Mouse (Mus musculus) adipocyte (in vitro differentiated cells): Measurements from ENCODE around the gene Ndrg2.
A peak's percentile ranks its signal among the peaks of the same experiment; 100 is the strongest.

Experiments
- DNase-seq: peaks from one replicate; pipeline ENCODE4 v3.0.0-alpha.2; 2016; ENCODE audit warnings: low spot score

The Ndrg2 gene

DNA sequence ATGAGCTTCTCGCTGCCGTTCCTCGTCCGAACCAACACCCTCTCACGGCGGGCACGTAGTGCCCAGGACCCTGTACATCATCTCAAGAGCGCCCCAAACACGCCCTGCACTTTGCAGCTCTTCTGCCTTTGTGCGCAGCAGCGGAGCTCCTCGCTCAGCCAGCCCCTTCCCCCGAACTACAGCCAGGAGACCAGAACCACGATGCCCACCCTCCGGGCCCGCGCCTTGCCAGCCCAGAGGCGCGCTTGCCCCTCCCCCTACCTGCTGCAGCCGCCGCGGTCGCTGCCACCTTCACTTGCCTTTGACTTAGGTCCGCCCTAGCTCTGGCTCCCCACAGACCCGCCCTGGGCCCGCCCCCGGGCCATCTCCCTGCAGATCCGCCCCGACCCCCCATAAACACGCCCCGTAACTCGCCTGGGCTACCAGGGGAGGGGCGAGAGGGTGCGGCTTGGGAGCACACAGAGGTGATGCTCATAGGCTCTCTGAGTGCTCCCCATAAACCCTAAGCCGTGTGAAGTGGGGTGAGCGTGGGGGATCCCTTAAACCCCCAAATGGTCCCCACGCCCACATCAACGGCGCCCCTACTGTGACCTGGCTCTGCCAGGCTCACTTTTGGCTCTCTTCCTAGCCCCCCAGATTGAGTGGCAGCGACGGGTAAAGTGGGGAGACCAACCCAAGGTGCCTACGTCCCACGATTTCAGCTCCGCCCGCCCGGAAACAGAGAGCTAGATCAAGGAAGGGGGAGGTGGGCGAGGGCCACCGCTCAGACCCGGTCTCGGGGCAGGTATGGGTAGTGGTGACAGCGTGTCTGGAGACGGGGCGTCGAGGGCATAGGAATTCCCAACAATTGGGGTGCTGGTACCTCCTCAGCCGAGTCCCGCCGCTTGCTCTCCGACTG is 647 bp downstream of the Ndrg2 start:
- no peak for DNase-seq

DNA sequence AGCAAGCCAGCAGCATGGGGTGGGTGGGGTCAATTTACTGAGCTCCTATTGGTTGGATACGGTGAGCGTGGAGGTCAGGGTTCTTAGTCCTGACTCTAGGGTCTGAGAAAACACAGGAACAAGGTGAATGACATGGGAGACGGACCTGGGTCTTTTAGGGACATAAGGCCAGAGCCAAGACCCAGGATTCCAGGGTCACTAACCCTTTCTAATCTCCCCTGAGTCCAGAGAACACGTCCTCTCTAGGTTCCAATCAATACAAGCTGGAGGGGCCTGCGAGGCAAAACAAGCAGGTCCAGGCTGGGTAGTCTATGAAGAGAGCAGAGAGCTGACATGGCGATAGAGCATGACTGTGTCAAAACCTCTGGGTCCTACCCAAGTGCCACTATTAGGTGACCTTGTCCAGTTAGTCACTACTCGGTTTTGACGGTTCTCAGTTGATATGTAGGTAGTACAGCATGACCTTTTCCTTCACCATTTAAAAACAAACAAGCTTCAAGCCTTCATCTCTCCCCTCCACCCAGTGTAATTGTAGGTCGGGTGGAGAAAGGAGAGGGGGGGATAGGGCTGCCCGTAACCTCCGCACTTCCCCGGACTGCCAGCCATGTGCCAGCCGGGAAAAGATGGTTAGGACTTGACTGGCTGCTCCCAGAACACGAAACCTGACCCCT is 1.4 kb downstream of the Ndrg2 start:
- no peak for DNase-seq

- no peak for DNase-seq
Measured at GRCm38 (mm10) chr14:51911301-51911700, 2.7 kb downstream of the Ndrg2 start.

DNA sequence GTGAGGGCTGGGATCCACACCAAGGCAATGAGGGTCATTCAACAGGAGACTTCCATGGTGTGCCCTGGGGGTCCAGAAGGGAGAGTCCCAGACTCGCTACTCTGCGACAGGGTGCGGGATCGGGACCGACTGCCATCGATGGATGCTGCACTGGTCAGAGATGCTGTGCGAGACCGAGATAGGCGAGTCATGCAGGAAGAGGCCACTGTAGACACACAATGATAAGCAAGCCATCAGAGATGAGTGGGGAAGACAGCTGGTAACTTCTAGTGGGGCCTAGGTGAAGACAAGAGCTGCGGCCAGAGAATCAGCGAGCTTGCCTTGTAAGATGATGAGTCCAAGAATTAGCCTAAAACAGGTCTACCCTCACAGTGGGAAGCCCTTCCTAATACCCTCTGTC is 7.9 kb downstream of the Ndrg2 start:
- DNase-seq = no peak

DNA sequence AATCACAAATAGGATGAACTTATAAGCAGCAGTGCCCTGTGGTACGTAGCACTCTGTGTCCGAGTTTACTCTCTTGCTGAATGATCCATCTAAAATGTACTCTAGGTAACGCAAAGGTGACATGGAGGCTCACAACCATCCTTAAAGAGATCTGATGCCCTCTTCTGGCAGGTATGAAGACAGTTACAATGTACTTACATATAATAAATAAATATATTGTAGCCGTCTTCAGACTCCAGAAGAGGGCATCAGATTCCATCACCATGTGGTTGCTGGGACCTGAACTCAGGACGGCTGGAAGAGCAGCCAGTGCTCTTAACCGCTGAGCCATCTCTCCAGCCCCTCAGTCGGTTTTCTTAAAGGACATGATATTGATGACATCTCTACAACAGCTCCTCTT is 9.3 kb downstream of the Ndrg2 start:
- no peak for DNase-seq

DNA sequence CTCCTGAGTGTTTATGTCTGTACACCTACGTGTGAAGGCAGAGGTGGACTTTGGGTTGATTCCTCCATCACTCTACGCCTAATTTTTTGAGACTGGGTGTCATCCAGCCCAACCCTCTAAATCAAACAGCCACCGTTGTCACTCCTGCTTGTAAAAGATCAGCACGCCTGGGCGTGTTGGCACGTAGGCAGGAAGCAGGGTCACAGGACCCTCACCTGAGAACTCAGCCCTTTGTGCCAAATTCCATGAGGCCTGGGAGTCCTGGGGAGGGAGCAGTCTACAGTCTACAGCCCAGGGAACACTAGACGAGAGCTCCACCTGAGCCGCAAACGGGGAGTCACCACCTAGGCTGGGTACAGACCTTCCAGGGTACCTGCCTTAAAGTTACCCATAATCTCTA is 10.2 kb downstream of the Ndrg2 start:
- DNase-seq = no peak

DNA sequence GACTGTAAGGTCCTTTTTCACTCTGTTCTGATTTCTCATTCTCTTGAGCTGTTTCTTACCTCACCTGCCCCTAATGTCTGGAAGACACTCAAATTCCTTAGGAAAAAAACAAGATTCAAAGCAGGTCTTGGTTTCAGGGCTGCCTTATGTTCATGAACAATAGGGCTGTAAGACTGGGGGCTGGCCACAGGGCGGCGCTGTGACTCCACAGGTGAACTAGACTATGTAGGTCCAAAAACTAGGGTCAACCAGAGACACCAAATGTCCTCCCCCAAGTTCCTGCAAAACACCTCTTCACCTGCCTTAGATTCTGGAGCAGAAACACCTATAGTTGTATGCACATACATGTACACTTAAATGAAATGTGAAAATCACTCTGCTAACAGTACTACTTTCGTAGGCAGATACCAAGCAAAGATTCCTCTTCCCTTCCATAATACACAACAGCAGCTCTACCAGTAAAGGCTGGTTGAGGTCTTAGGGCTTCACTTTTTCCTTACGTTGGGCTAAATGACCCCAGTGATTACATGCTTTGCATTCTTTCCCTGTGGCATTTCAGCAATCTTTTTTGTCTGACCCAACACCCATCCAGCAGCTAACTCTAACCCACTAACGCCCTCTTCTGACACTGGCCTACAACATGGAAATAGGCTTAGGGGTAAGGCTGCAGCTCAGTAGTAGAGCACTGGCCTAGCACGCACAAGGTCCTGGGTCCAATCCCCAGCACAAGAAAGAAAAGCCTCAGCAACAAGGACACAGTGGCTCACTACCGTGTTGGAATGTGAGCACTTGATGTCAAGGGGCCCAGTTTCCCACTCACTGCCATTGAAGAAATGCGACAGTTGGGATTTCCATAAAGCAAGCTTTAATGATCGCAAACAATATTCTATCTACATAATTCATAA is 10.9 kb downstream of the Ndrg2 start:
- DNase-seq = peak; percentile 75

GRCm38 (mm10) chr14:51899351-51899750 is 14.6 kb downstream of the Ndrg2 start:
- DNase-seq = no peak

GRCm38 (mm10) chr14:51896539-51897170 is 17.3 kb downstream of the Ndrg2 start:
- DNase-seq = no peak

DNA sequence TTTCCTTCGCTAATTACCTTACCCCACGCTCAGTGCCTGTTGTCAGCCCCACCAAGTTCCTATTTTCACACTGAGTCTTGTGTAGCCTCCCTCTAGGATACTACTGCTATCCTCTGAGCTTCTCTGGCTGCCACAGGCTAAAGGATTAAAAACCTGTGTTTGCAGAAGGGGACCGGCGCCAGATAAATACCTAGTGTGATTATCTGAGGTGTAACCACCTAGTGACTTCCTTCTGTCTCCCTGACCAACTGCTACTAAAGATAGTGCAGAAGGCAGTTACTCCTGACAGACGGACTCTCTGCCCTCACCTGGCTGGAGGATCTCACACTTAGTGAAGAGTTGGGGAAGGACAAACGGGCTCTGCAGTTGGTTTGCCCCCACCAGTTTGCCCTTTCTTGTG is 17.9 kb downstream of the Ndrg2 start:
- DNase-seq = no peak

- no peak for DNase-seq
Measured at GRCm38 (mm10) chr14:51895071-51895470, 18.9 kb downstream of the Ndrg2 start.

GRCm38 (mm10) chr14:51893809-51894208 is 20.1 kb downstream of the Ndrg2 start:
- no peak for DNase-seq

DNA sequence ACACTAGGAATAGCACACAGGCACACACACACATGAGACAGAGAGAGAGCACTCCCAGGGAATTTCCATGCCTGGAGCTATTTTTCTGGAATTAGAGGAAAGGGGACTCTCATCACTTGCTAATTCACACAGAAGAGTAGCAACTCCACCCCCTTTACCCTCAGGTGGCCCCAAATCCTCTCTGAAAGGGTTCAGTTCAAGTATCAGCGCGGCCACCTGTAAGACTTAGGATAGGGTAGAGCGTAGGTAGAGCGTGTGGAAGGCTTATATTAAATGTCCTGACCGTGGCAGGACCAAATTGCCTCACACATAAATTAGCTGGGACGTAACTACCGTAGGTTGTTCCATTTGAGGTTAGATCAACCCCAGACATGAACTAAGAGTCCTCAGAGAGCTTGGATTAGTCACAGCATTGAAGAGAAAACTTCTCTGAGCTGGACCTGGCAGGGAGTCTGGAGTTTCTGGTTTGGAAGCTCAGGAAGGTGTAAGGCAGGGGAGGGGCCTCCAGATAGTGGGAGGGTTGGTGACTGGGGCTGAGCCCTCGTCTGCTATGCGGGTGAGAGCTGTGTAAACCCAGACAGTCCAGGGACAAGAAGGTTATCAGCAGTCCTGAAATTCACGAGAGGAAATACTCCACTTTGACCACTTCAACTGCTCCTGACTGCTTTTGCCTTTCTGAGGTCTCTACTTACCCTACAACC is 20.7 kb downstream of the Ndrg2 start:
- no peak for DNase-seq

GRCm38 (mm10) chr14:51892191-51892939 is 21.6 kb downstream of the Ndrg2 start, which contains the start of gene Slc39a2:
Gene Slc39a2, plus strand, starts transcription at chr14:51892889.
- DNase-seq = no peak

- no peak for DNase-seq
Measured at GRCm38 (mm10) chr14:51889833-51890232, 24.1 kb downstream of the Ndrg2 start.

DNA sequence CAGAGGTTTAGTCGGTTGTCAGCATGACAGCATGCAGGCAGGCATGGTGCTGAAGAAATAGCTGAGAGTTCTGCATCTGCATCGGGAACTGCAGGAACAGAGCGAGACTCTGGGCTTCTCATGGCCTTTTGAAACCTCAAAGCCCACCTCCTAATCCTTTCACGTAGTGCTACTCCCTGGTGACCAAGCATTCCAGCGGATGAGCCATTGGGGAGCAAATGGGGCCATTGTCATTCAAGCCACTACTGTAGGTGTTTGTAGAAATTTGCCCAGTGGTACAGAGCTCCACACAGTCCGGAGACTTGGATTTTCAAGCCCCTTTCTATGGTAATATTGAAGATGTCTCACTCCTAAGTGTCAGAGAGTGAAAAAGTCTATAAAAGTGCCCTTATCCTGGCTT is 27.9 kb downstream of the Ndrg2 start:
- no peak for DNase-seq

DNA sequence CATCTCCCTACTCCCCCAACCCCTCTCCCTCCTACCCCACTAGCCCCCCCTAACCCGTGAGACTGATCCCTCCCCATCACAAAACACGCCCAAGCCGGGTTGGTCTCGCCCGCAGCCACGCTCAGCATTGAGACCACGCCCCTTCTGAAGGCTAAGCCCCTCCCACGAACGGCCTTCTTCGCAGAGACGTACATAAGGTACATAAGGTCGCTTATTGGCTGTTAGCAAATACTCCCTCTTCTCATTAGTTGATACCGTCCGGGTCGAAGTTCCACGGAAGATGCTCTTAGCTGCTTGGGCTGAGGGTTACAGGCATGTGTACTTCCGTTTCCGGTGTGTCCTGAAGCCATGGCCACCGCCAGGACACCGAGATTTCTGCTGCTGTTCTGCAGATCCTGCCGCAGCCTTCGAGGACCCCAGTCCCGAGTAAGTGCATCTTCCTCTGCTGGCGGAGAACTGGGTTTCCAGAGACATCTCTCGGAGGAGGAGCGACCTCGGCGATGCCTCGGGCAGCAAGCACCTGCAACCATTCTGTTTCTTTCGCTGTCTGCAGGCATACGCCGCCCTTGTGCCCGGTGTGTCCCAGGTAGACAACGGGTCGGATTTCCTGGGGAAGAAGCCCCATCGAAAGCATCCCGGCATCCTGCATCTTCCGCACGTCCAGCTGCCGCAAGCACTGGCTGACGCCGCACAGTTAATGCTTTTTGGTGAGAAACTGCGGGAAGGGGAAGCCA is 29.2 kb downstream of the Ndrg2 start, which contains the start of gene Mettl17:
Gene Mettl17 (plus strand): TSS at position 245 of the 734 bp plus-strand sequence.
- peak; percentile 98 for DNase-seq

GRCm38 (mm10) chr14:51884031-51884544 is 29.9 kb downstream of the Ndrg2 start:
- DNase-seq = peak; percentile 53

DNA sequence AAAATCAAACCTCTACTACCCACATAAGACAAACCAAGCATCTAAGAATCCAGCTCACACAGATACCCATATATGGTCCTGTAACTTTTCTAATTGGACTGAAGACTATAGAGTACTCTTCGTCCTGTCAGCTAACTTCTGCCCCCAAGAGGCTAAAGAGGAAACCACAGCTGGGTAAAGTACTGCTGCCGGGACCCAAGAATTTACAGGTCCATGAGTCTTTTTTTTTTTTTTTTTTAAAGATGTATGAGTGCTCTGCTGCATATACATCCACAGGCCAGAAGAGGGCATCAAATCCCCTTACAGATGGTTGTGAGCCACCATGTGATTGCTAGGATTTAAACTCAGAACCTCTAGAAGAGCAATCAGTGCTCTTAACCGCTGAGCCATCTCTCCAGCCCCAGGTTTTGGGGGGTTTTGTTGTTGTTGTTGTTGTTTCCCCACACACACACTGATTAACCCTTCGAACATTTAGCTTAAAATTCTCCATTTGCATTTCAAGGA is 30.4 kb downstream of the Ndrg2 start:
- DNase-seq = peak; percentile 86
